Mouse (Mus musculus) inflammation-experienced regulatory T-cells, adult 6 months (primary cell): Measurements from ENCODE around the gene Rslcan18. TPM values are rescaled to one million over a fixed set of nuclear protein-coding genes. Genes with fewer than 3 reads are reported as not detected.
A peak's percentile ranks its signal among the peaks of the same experiment; 100 is the strongest.
"Not testable (repeated sequence)": the region's sequence is repeated elsewhere in the genome, so short reads cannot be mapped to it uniquely, and the experiment has no call there.

Source experiments
- ATAC-seq: one replicate; pipeline ENCODE4 v1.8.0; 2017
- polyA plus RNA-seq, 3 experiments: library from polyadenylated mRNA; unstranded; fragments of 100-300 nt; shearing (Covaris generic); gene quantifications; one replicate each; pipeline ENCODE4 v1.2.1; 2017

Rslcan18 gene
- polyA plus RNA-seq, result under 1 TPM in 2 of 3 experiments, not detected in 1; 0.44 to 0.50 TPM

- ATAC-seq, result not testable (repeated sequence)
Observed at GRCm38 (mm10) chr13:67116163-67116562, at the start of gene Rslcan18. Rslcan18 (minus strand) TSS chr13:67116263.

- ATAC-seq, result peak; percentile 98
Observed at GRCm38 (mm10) chr13:67128038-67128721, 12.1 kb upstream of the Rslcan18 start.

GRCm38 (mm10) chr13:67127507-67127906, 11.4 kb upstream of the Rslcan18 start:
- ATAC-seq, result not testable (repeated sequence)

GRCm38 (mm10) chr13:67124460-67124859, 8.4 kb upstream of the Rslcan18 start:
- ATAC-seq, result no peak

- not testable (repeated sequence) for ATAC-seq
Observed at GRCm38 (mm10) chr13:67121360-67121759, 5.3 kb upstream of the Rslcan18 start, which contains the start of gene Zfp759. Zfp759 (plus strand) TSS chr13:67121660.

- no peak for ATAC-seq
Observed at GRCm38 (mm10) chr13:67113287-67113686, 2.8 kb downstream of the Rslcan18 start.

- no peak for ATAC-seq
Observed at GRCm38 (mm10) chr13:67112096-67112495, 4.0 kb downstream of the Rslcan18 start.

DNA sequence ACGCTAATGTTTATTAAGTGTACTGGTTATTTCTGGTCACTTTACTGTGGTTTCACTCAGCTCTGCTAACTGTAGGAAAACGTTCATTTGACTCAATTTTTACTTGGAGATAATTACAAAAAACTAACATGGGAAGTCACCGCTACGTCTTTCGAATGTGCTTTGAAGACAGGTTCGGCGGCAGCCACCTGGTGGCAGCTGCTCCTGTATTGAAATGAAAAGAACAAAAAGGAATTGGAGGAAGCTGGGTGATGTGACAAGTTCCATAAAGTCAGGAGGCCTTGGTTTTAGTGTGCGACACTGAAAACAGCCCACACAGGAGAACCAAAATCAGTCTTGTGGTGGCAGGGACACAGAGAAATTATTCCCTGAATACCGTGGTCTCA, 7.2 kb downstream of the Rslcan18 start:
- ATAC-seq, result peak; percentile 79

GRCm38 (mm10) chr13:67108194-67108820, 7.8 kb downstream of the Rslcan18 start, which contains the start of gene Gm28557:
Gm28557 (minus strand) TSS chr13:67108604.
- peak; percentile 97 for ATAC-seq

GRCm38 (mm10) chr13:67107681-67108080, 8.4 kb downstream of the Rslcan18 start:
- no peak for ATAC-seq

DNA sequence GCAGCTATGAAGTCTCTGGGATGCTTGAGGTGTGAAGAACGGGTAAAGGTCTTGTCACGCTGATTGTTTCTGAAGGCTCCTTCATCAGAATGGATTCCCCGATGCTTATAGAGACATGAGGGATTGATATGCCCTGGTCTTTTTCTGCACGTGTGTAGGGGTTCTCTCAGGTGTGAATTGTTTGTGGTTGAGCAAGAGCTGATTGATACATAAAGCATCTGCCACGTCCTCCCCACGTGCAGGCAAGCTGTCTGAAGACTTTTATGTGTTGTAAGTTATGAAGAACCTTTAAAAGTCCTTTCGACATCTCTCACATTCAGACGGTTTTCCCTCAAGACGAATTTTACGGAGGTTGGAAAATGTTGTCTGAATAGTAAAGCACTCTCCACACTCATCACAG, 18.2 kb downstream of the Rslcan18 start, which contains the start of gene Zfp708:
Gene Zfp708, minus strand, starts transcription at position 101 of the 400 bp plus-strand sequence.
- no peak for ATAC-seq

GRCm38 (mm10) chr13:67090154-67090553, 25.9 kb downstream of the Rslcan18 start:
- ATAC-seq, result no peak

GRCm38 (mm10) chr13:67081946-67082345, 34.1 kb downstream of the Rslcan18 start:
- peak; percentile 20 for ATAC-seq

DNA sequence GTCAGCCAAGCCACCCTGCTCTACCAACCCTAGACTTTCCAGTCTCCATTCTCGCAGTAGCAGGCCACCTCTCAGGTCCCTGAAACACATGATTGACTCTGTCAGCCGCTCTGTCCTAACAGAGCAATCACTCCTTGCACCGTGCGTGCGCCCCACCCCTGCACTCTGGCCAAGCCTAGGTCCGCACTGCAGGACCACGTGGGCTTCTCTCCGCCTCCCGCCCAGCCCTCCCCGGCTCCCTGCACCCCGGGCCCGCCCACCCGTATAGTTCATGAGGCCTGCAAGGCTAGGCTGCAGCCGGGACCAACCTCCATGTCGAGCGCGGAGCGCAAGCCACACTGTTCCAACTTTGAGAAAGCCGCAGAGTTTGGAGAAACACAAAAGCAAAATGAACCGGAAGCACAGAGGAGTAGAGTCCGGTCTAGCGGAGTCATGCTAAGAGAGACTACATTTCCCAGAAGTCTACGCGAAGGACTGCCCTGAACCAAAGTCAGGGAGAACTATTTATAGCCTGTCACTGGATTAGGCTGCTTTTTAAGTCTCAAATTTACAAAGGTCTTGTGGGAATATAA, 34.8 kb downstream of the Rslcan18 start:
- peak; percentile 94 for ATAC-seq

DNA sequence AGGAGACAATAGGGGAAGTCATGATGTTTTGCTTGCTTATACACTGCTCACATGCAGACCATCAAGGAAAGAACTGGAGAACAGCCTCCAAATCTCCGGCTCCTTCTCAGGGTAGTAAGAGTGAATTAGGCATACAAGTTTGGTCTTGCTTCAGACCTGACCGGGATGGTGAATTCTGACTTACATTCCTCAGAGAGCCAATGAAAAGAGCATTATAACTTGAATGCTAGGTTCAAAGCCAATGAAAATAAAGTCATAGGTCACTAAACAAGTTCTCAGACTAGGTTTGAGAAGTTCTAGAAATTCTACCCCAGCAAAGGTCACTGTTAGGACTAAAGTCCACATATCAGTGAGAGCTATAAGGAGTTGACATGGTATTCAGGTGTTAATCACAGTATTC, 38.8 kb downstream of the Rslcan18 start:
- ATAC-seq, result no peak

DNA sequence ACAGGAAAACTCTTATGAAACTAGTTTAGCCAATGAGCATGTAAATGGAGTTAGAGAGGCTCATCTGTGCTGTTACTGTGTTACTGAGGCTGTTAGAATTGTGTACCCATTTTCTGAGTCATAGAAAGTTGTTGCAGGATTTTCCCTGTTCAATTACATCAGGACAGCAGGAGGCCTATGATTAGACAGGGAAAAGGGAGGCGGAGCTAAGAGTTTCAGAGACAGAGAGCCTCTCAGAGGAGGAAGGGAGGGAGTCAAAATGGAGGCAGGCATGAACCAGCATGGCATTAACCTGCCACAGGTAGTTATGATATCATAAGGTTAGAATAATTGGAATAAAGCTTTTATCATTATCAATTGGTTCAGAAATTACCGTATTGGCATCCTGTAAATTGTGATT, 43.3 kb downstream of the Rslcan18 start:
- ATAC-seq, result no peak

GRCm38 (mm10) chr13:67065386-67065785, 50.7 kb downstream of the Rslcan18 start:
- ATAC-seq, result no peak

GRCm38 (mm10) chr13:67062427-67062826, 53.6 kb downstream of the Rslcan18 start:
- no peak for ATAC-seq

DNA sequence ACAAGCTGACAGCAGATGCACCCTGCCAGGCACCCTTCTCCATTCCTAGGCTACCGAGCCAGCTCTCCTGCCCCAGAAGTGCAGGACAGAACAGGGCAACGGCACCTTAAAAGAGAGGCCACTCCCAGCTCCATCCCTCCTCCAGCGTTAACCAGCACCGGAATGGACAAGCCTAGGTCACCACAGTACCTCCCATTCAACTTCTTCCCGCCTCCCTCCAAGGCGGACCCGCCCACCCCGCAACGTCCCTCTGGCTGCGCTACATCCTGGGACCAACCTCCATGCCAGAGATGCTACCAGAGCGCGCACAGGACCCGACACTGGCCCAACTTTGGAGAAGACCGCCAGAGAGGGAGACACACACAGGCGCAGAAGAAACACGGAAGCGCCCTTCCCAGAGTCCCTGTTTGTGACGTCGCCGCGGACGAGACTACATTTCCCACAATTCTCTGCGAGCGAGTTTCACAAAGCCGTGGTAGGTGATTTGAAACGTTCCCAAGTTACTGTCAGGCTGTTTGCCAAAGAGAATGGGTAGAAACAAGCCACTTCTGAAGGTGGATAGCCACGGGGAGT, 55.2 kb downstream of the Rslcan18 start, which contains the start of gene Zfp712:
Gene Zfp712, minus strand, starts transcription at position 385 of the 573 bp plus-strand sequence.
- peak; percentile 93 for ATAC-seq

GRCm38 (mm10) chr13:67060161-67060785, 55.8 kb downstream of the Rslcan18 start:
- ATAC-seq, result no peak
